ENCODE assay signal across 21 mouse cellular contexts in the genomic region with DNA sequence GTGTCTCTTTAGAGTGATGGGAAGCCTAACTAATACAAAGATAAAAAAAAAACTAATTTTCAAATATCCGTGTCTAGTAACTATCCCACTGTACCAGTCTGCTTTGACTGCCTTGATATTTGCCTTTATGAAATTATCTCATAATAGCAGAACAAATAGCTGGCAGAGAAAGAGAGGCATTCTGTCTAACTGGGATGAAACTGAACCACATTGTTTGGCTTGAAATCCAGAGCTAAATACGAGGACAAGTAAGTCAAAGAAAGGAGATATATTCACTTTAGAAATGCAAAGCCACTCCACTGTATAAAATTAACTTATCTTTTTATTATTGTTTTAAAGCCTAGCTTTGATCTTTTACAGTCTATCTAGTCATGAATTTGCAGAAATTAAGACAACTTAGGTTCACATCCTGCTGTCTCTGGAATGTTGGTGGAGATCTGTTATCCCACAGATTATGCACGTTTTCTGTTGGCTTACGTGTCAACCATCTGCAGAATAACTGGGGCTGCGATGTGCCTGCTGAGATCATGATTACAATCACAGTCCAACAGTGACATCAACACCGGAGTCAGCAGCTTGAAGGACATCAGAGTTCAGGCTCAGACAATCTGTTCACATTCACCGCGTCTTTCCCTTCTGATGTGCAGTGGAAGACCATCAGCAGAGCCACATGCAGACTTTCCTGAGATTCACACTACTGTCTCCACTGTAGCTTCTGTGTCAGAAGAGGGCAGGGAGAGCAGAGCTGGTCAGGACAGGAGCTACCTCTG.
DNase-seq lines count a peak whose midpoint lies in the region; ATAC-seq and TF ChIP-seq lines count a peak whose summit lies in the region.
"Had no signal": no experiment of that assay in that cellular context is flagged by ENCODE, and none has a peak within 500 bp of the region (broad histone marks: within the 10 kb centered on the region; RNA-seq: fewer than 3 reads in every experiment).

No protein-coding gene starts in this region.

- intact Hi-C loops in heart, adult 2 months (cut with DNase I): no loop called here

- TF ChIP-seq POLR2A in heart, adult 2 months (IDR thresholded peaks at IDR 0.05; ENCODE audit: insufficient read depth, low read depth, low read length): no peak

- DNase-seq in hindbrain, embryonic 11.5 days (ENCODE audit: low spot score): no peak
- DNase-seq in cerebellum, adult 9-11 months: peak; percentile 88
- DNase-seq in layer of hippocampus, adult 9-10 months (ENCODE audit: low spot score): peak; percentile 18
- DNase-seq in ovary, postnatal 36 days (ENCODE audit: low spot score): no peak
- DNase-seq in heart, adult 8-10 months (ENCODE audit: low spot score): no peak
- DNase-seq in heart, adult 2 months: no peak
- DNase-seq: adrenal gland, postnatal 10 days; gastrocnemius, postnatal 36 days; heart, postnatal 36 days; lung, embryonic 14.5 days; thymus, adult 2 months had no signal

- no peak overlapping the region for H3K27ac ChIP-seq in hindbrain, embryonic 15.5 days (replicated peaks)
- H3K27ac ChIP-seq in hindbrain, embryonic 11.5 days (ENCODE audit: low read depth, low read length): no peak overlapping the region
- no peak overlapping the region for H3K27ac ChIP-seq in heart, adult 2 months
- H3K27ac ChIP-seq: embryonic facial prominence, embryonic 13.5 days; forebrain, embryonic 10.5 days; kidney, embryonic 15.5 days; limb, embryonic 10.5 days; midbrain, embryonic 15.5 days; stomach, embryonic 15.5 days had no signal

- H3K4me1 ChIP-seq in hindbrain, embryonic 15.5 days (replicated peaks): no peaks in the 10 kb centered on the region
- no peaks in the 10 kb centered on the region for H3K4me1 ChIP-seq in hindbrain, embryonic 11.5 days (replicated peaks; ENCODE audit: control insufficient read depth, insufficient read depth, low read length)
- H3K4me1 ChIP-seq in heart, adult 2 months (ENCODE audit: control insufficient read depth, insufficient read depth, low read length): no peaks in the 10 kb centered on the region
- H3K4me1 ChIP-seq: embryonic facial prominence, embryonic 13.5 days; forebrain, embryonic 10.5 days; heart, embryonic 12.5 days; kidney, embryonic 15.5 days; limb, embryonic 10.5 days; midbrain, embryonic 15.5 days; stomach, embryonic 15.5 days had no signal

- no peaks in the 10 kb centered on the region for H3K27me3 ChIP-seq in hindbrain, embryonic 15.5 days
- H3K27me3 ChIP-seq in hindbrain, embryonic 11.5 days (ENCODE audit: control insufficient read depth, insufficient read depth, low read length): no peaks in the 10 kb centered on the region
- H3K27me3 ChIP-seq in heart, adult 2 months (ENCODE audit: control insufficient read depth, insufficient read depth, low read length): no peaks in the 10 kb centered on the region
- H3K27me3 ChIP-seq: embryonic facial prominence, embryonic 13.5 days; heart, embryonic 12.5 days; kidney, embryonic 15.5 days; midbrain, embryonic 15.5 days; stomach, embryonic 15.5 days had no signal

- H3K9ac ChIP-seq in hindbrain, embryonic 15.5 days: no peak overlapping the region
- no peak overlapping the region for H3K9ac ChIP-seq in hindbrain, embryonic 11.5 days (ENCODE audit: low read depth, low read length)
- no peak overlapping the region for H3K9ac ChIP-seq in heart, adult 2 months (ENCODE audit: low read depth, low read length)
- H3K9ac ChIP-seq: embryonic facial prominence, embryonic 13.5 days; heart, embryonic 12.5 days; kidney, embryonic 15.5 days; lung, embryonic 14.5 days; midbrain, embryonic 15.5 days; stomach, embryonic 15.5 days had no signal

- TF ChIP-seq CTCF in heart, adult 2 months (IDR thresholded peaks at IDR 0.05): no peak

- H3K9me3 ChIP-seq in hindbrain, embryonic 15.5 days: no peaks in the 10 kb centered on the region
- H3K9me3 ChIP-seq in hindbrain, embryonic 11.5 days (ENCODE audit: control insufficient read depth, low read length): no peaks in the 10 kb centered on the region
- H3K9me3 ChIP-seq: embryonic facial prominence, embryonic 13.5 days; forebrain, embryonic 10.5 days; heart, embryonic 12.5 days; kidney, embryonic 15.5 days; limb, embryonic 10.5 days; midbrain, embryonic 15.5 days; stomach, embryonic 15.5 days had no signal

- ATAC-seq in hindbrain, embryonic 15.5 days (ENCODE audit: low FRiP score, low read depth): 0 out of 2 replicates have a peak, but pooled peaks have one; percentile 34
- no peak for ATAC-seq in hindbrain, embryonic 11.5 days (ENCODE audit: low FRiP score)
- ATAC-seq in cerebellum, adult (ENCODE audit: insufficient number of reproducible peaks, low FRiP score, low TSS enrichment): peak; percentile 99
- ATAC-seq: midbrain, embryonic 15.5 days had no signal

- H3K79me2 ChIP-seq in heart, adult 2 months (replicated peaks; ENCODE audit: control insufficient read depth, insufficient read depth, low read length): no peaks in the 10 kb centered on the region

- H3K4me2 ChIP-seq in hindbrain, embryonic 15.5 days: no peak overlapping the region
- no peak overlapping the region for H3K4me2 ChIP-seq in hindbrain, embryonic 11.5 days (replicated peaks; ENCODE audit: low read depth, low read length)
- H3K4me2 ChIP-seq: embryonic facial prominence, embryonic 13.5 days; heart, embryonic 12.5 days; kidney, embryonic 15.5 days; liver, embryonic 11.5 days; lung, embryonic 14.5 days; midbrain, embryonic 15.5 days; stomach, embryonic 15.5 days had no signal

- no peak for TF ChIP-seq EP300 in heart, adult 2 months (IDR thresholded peaks at IDR 0.05; ENCODE audit: insufficient read depth, low read depth, low read length)

- 64% methylated on average over 8 of the region's 8 CpGs for WGBS in hindbrain, embryonic 15.5 days
- WGBS in hindbrain, embryonic 11.5 days: 82% methylated on average over 8 of the region's 8 CpGs
- WGBS in heart, adult 2 months: 70% methylated on average over 8 of the region's 8 CpGs

- H3K36me3 ChIP-seq in hindbrain, embryonic 15.5 days: no peaks in the 10 kb centered on the region
- H3K36me3 ChIP-seq in hindbrain, embryonic 11.5 days (ENCODE audit: control insufficient read depth, insufficient read depth, low read length): no peaks in the 10 kb centered on the region
- no peaks in the 10 kb centered on the region for H3K36me3 ChIP-seq in heart, adult 2 months (ENCODE audit: control insufficient read depth, insufficient read depth, low read length)
- H3K36me3 ChIP-seq: embryonic facial prominence, embryonic 13.5 days; forebrain, embryonic 10.5 days; heart, embryonic 12.5 days; kidney, embryonic 15.5 days; limb, embryonic 10.5 days; midbrain, embryonic 15.5 days; stomach, embryonic 15.5 days had no signal

- H3K4me3 ChIP-seq in hindbrain, embryonic 15.5 days: no peak overlapping the region
- no peak overlapping the region for H3K4me3 ChIP-seq in hindbrain, embryonic 11.5 days (ENCODE audit: low read depth, low read length)
- no peak overlapping the region for H3K4me3 ChIP-seq in heart, adult 2 months
- H3K4me3 ChIP-seq: embryonic facial prominence, embryonic 13.5 days; forebrain, embryonic 10.5 days; heart, embryonic 12.5 days; kidney, embryonic 15.5 days; limb, embryonic 10.5 days; midbrain, embryonic 15.5 days; stomach, embryonic 15.5 days had no signal

Comparison
In these comparisons a context has a peak if more than half of its experiments do, and no peak if none do; other contexts are left out.
1. DNase-seq: peak in cerebellum, adult 9-11 months (single experiment) and layer of hippocampus, adult 9-10 months (single experiment); none in hindbrain, embryonic 11.5 days (single experiment), ovary, postnatal 36 days (single experiment), heart, adult 8-10 months (single experiment) and heart, adult 2 months (0 of 2).